Mouse (Mus musculus) G1E (cell line): Measurements from ENCODE around the gene Tapbp. TPM values are rescaled to one million over a fixed set of nuclear protein-coding genes. Genes with fewer than 3 reads are reported as not detected.
"Not testable (repeated sequence)": the region's sequence is repeated elsewhere in the genome, so short reads cannot be mapped to it uniquely, and the experiment has no call there.

ENCODE experiments used
- ATAC-seq: 2 replicates; pipeline ENCODE4 v1.8.0; 2016; ENCODE audit warnings: mild to moderate bottlenecking; ENCODE audit not compliant: insufficient number of reproducible peaks, poor library complexity, low FRiP score, severe bottlenecking; ENCODE audit errors: extremely low read depth
- DNase-seq: peaks from one replicate; pipeline ENCODE4 v3.0.0; 2012; ENCODE audit warnings: low spot score
- H3K27me3 ChIP-seq: 2 replicates; pipeline ENCODE4 v1.6.1; 2012; ENCODE audit warnings: mild to moderate bottlenecking, low read length, inconsistent platforms; ENCODE audit not compliant: insufficient read depth
- H3K36me3 ChIP-seq: replicated peaks from 2 replicates; pipeline ENCODE3; 2012; ENCODE audit warnings: mild to moderate bottlenecking, inconsistent platforms
- H3K4me1 ChIP-seq: 2 replicates; pipeline ENCODE4 v1.6.1; 2012; ENCODE audit warnings: low read depth, low read length, inconsistent platforms, mixed read lengths; ENCODE audit not compliant: insufficient read depth
- H3K4me3 ChIP-seq: 2 replicates; pipeline ENCODE4 v1.5.1; 2012; ENCODE audit warnings: low read depth, mild to moderate bottlenecking, inconsistent platforms, low read length, moderate library complexity, mixed read lengths
- H3K9me3 ChIP-seq: replicated peaks from 2 replicates; pipeline ENCODE4 v1.6.1; 2012; ENCODE audit warnings: inconsistent platforms
- CTCF ChIP-seq: IDR thresholded peaks from 2 replicates; pipeline ENCODE4 v1.5.1; 2012; ENCODE audit warnings: low read depth, low read length, inconsistent platforms, mixed read lengths
- GATA1 ChIP-seq: IDR thresholded peaks from 2 replicates; pipeline ENCODE4 v1.6.1; 2012; ENCODE audit warnings: borderline replicate concordance, low read length, inconsistent platforms, mixed read lengths
- GATA2 ChIP-seq: IDR thresholded peaks from 2 replicates; pipeline ENCODE4 v1.6.1; 2012; ENCODE audit warnings: low read depth, low read length, inconsistent platforms, borderline replicate concordance
- POLR2AphosphoS5 ChIP-seq: IDR thresholded peaks from 2 replicates; pipeline ENCODE4 v1.6.1; 2012; ENCODE audit warnings: low read depth, low read length, inconsistent platforms; ENCODE audit not compliant: insufficient replicate concordance
- TAL1 ChIP-seq: conservative IDR thresholded peaks from 2 replicates; pipeline ENCODE4 v1.6.1; 2012; ENCODE audit warnings: low read depth, low read length, inconsistent platforms, mixed read lengths
- polyA plus RNA-seq: library from polyadenylated mRNA; stranded (reverse); fragments of >175 nt; gene quantifications from 2 replicates; pipeline ENCODE4 v1.2.3, GENCODE M21; 2012
- total RNA-seq, 2 experiments: library from RNA; stranded (forward) in 1 of 2; stranded (reverse) in 1 of 2; fragments of 200-1000 nt in 1 of 2; fragments of >200 nt in 1 of 2; fragmentation: Nextera tagmentation in 1 of 2; gene quantifications; 2 replicates each; pipeline ENCODE4 v1.2.3; 2014 to 2017

The Tapbp gene
- total and polyA plus RNA-seq, 3 experiments: 17.0 to 142 (median 43.0) TPM

DNA sequence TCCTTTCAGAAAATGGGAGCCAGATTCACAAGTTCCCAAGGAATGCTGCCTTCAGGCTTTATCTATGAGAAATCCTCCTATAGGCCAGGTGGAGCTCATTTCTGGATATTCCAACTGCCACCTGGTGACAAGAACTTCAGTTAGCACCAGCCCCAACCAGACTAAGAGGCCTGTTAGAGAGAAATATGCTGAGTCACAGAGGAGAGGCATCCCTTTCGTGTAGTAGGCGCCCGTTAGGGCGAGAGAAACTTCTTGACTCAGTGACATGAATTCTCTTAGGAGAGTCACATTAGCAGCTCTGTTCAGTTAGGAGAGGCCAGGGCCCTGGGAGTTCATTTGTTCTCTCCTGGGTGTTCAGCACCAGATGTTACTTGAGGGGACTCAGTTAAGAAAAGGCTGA, 16.1 kb upstream of the Tapbp start:
- no peaks in the 10 kb centered on the region for H3K36me3 ChIP-seq
- ATAC-seq (peak; percentile 61), DNase-seq (no peak)
- H3K9me3 ChIP-seq: no peaks in the 10 kb centered on the region
- no peak for TF ChIP-seq TAL1
- TF ChIP-seq GATA1: no peak
- TF ChIP-seq GATA2: no peak
- no peak for TF ChIP-seq POLR2AphosphoS5
- TF ChIP-seq CTCF: no peak
- peaks cover 71% of the 10 kb centered on the region for H3K4me1 ChIP-seq
- no peaks in the 10 kb centered on the region for H3K27me3 ChIP-seq
- no peak overlapping the region for H3K4me3 ChIP-seq

DNA sequence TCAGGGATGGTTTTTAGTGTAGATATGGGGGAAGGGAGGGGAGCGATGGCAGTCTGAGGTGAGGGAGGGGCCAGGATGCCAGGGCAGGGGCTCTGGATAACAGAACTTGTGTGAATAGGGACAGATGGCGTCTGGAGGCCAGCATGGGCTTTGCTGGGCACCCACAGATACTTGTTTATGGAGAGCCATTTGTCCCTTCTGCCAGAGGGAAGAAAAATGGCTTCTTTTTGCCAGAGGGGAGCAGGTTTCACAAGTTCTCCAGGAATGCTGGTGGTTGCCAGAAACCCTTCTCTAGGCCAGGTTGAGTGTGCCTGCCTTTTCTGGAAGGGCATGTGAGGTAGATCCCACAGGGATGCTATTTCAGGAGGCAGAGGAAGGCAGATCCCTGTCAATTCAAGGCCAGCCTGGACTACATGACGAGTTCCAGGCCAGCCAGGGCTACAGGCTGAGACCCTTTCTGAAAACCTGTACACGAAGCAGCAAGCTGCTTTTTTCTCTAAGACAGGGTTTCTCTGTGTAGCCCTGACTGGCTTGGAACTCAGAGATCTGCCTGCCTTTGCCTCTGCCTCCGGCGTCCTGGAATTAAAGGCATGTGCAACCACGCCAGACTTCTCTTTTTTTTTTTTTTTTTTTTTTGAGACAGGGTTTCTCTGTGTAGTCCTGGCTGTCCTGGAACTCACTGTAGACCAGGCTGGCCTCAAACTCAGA, 15.3 kb upstream of the Tapbp start:
- H3K36me3 ChIP-seq: no peaks in the 10 kb centered on the region
- H3K4me3 ChIP-seq: no peak overlapping the region; the same call in 1 of the 2 replicates
- ATAC-seq (no peak), DNase-seq (no peak)
- no peaks in the 10 kb centered on the region for H3K9me3 ChIP-seq
- H3K27me3 ChIP-seq: no peaks in the 10 kb centered on the region
- TF ChIP-seq CTCF (no peak), TAL1 (no peak), GATA1 (no peak), POLR2AphosphoS5 (no peak), GATA2 (no peak)
- peaks cover 73% of the 10 kb centered on the region for H3K4me1 ChIP-seq

DNA sequence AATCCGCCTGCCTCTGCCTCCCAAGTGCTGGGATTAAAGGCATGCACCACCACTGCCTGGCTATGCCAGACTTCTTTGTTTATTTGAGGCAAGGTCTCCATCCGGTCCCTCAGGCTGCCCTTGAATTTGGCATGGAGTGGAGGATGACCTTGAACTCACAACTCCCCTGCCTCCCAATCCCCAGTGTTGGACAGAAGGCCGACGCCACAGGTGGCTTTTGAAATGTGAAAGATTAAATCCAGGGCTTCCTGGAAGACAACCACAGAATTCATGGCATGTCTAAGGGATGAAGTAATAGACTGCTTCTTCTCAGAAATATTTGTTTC, 14.7 kb upstream of the Tapbp start:
- H3K27me3 ChIP-seq: no peaks in the 10 kb centered on the region
- ATAC-seq (no peak), DNase-seq (no peak)
- H3K4me1 ChIP-seq: peaks cover 71% of the 10 kb centered on the region
- H3K9me3 ChIP-seq: no peaks in the 10 kb centered on the region
- no peak overlapping the region for H3K4me3 ChIP-seq
- TF ChIP-seq POLR2AphosphoS5 (no peak), GATA1 (no peak), GATA2 (no peak), CTCF (no peak), TAL1 (no peak)
- no peaks in the 10 kb centered on the region for H3K36me3 ChIP-seq

DNA sequence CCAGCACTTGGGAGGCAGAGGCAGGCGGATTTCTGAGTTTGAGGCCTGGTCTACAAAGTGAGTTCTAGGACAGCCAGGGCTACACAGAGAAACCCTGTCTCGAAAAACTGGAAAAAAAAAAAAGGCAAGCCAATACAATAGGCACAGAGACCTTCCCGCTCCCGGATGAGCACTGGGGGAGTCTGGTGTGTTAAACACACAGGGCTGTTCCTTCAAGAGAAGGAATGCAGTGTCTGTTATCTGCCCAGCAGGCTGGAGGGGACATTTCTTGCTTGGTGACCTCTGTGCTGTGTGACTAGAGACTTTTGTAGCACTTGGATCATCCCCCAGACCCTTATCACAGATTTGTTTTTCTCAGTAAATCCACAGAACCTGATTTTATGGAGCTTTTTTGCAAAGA, 14.0 kb upstream of the Tapbp start:
- H3K36me3 ChIP-seq: no peaks in the 10 kb centered on the region
- H3K27me3 ChIP-seq: no peaks in the 10 kb centered on the region
- H3K4me3 ChIP-seq: no peak overlapping the region
- H3K4me1 ChIP-seq: peaks cover 74% of the 10 kb centered on the region
- TF ChIP-seq POLR2AphosphoS5 (no peak), TAL1 (no peak), GATA2 (no peak), GATA1 (no peak), CTCF (no peak)
- no peak for DNase-seq
- H3K9me3 ChIP-seq: no peaks in the 10 kb centered on the region
- no peak for ATAC-seq

DNA sequence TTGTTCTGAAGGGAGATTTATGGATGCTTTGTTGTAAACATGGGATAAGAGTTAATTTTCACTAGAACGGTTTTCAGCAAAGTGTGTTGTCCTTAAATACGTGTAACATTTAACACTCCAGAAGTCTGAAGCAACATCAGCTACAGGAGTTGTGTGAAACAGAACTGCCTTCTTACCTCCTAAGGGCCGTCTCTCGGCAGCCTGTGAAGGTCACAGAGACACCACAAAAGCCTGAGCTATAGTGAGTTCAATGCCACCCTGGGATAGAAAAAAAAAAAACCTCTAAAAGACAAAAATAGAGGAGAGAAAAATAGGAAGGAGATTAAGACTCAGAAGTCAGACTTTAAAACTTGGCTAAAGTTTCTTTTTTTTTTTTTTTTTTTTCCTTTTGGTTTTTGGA, 13.6 kb upstream of the Tapbp start:
- Histone ChIP-seq H3K36me3 (no peaks in the 10 kb centered on the region), H3K4me3 (no peak overlapping the region), H3K9me3 (no peaks in the 10 kb centered on the region), H3K4me1 (peaks cover 78% of the 10 kb centered on the region), H3K27me3 (no peaks in the 10 kb centered on the region)
- DNase-seq (no peak), ATAC-seq (no peak)
- no peak for TF ChIP-seq GATA2
- no peak for TF ChIP-seq TAL1
- no peak for TF ChIP-seq CTCF
- no peak for TF ChIP-seq GATA1
- TF ChIP-seq POLR2AphosphoS5: no peak

DNA sequence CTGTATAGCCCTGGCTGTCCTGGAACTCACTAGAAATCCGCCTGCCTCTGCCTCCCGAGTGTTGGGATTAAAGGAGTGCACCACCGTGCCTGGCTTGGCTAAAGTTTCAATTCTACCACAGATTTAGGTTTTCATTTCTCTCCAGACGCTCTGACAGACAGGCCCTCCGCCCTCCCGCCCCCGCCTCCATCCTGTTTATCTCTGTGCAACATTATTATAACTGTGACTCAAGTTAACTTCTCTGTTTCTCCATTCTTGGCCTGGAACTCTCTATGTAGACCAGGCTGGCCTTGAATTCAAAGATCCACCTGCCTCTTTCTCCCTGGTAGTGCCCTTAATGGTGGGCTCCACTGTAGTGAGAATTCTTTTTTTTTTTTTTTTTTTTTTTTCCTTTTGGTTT, 13.2 kb upstream of the Tapbp start:
- TF ChIP-seq TAL1 (no peak), CTCF (no peak), GATA2 (no peak), GATA1 (no peak), POLR2AphosphoS5 (no peak)
- H3K4me3 ChIP-seq: no peak overlapping the region
- no peaks in the 10 kb centered on the region for H3K27me3 ChIP-seq
- ATAC-seq (no peak), DNase-seq (no peak)
- H3K9me3 ChIP-seq: no peaks in the 10 kb centered on the region
- H3K4me1 ChIP-seq: peaks cover 77% of the 10 kb centered on the region
- H3K36me3 ChIP-seq: no peaks in the 10 kb centered on the region

DNA sequence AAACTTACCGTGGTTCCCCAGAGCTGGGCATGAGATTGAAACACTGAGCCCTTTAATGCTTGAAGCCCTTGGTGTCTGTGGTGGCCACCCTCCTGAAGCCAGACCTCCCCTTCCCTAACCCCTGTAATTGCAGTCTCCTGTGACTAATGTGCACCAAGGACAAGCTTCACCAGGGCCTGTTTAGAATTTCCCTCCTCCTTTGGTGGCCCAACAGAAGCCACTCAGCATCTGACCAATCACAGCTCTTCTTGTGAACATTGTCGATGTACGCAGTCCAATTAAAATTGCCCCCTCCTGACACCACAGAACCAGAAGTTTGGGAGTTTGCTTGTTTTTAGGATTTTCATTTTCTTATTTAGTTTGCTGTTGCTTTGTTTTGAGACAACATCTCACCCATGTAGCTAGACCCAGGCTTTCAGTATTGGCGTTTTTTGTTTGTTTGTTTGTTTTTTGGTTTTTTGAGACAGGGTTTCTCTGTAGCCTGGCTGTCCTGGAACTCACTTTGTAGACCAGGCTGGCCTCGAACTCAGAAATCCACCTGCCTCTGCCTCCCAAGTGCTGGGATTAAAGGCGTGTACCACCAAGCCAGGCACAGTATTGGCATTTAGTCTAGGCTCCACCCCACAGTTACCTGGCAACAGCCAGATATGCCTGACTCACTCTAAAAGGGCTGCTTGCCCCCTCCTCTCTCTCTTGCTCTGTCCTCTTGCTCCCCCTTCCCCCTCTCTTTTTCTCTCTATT, 11.6 kb upstream of the Tapbp start:
- H3K9me3 ChIP-seq, DNase-seq, H3K4me3 ChIP-seq, ATAC-seq, H3K27me3 ChIP-seq, H3K36me3 ChIP-seq: not testable (repeated sequence)
- peaks cover 76% of the 10 kb centered on the region for H3K4me1 ChIP-seq

DNA sequence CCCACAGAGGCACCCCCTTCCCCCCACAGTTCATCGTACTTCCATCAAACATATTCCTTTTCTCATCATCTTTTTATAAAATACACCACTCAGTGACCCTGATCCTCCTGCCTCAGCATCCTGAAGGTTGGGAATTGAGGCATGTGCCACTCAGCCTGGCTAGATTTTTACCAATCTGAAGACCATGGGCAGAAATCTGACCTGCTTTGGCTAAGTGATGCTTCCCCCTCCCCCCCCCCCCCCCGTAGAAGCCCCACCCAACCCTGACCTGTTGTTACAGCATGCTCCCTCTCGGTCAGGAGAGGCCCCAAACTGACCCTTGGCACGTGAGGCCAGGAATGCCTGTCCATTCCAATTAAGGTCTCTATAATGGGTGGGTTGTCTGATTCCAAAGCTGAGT, 10.9 kb upstream of the Tapbp start, which contains the start of gene Platr17:
TSS of gene Platr17 (plus strand) at position 301 of the 400 bp plus-strand sequence.
- H3K9me3 ChIP-seq, DNase-seq, H3K36me3 ChIP-seq, H3K4me3 ChIP-seq, H3K27me3 ChIP-seq, ATAC-seq: not testable (repeated sequence)
- H3K4me1 ChIP-seq: peaks cover 70% of the 10 kb centered on the region
